Mouse (Mus musculus) thymus, postnatal 10 days (tissue): ENCODE measurements around the gene Apoe.

Experiments
- DNase-seq, 2 experiments: peaks; one replicate each; pipeline ENCODE4 v3.0.0; 2021; ENCODE audit warnings: low spot score in 2 of 2

The Apoe gene

DNA sequence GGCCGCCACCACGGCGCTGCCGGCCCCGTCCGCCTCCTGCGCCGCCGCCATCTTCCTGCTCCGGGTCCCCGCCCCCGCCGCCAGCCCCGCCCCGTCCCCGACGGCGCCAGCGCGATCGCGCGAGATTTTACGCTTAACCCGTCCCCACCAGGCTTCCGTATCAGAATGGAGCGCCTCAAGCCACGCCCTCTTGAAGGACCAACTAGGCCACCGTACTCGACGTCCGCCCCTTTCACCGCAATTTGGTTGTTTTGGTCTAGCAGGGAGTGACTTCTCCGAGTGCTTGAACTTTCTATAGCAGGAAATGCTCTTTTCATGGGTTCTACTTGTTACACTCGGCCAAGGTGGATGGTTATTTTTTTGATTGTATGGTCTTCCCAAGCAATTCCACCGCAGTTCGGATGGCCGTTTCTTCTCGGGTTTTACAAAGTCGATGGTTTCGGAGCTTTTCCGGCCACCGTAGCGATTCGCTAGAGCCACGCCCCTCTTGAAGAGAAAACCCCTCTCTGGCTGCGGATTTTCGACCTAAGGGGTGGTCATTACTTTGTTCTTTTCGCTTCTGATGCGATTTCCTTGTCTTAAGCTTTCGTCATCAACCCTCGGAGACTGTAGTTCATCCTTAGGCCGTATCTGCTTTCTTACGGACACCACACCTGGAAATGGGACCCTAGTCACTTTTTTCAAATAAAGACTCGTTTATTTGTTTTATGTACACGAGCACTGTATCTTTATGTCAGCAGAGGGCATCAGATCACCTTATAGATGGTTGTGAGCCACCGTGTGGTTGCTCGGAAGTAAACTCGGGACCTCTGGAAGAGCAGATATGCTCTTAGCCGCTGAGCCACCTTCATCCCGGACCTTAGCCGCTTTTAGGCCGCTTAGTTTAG lies 33.8 kb downstream of the Apoe start, which contains the start of gene Clptm1:
Gene Clptm1, minus strand, starts transcription at position 79 of the 887 bp plus-strand sequence.
- peak; percentile 95 to 97 for DNase-seq

DNA sequence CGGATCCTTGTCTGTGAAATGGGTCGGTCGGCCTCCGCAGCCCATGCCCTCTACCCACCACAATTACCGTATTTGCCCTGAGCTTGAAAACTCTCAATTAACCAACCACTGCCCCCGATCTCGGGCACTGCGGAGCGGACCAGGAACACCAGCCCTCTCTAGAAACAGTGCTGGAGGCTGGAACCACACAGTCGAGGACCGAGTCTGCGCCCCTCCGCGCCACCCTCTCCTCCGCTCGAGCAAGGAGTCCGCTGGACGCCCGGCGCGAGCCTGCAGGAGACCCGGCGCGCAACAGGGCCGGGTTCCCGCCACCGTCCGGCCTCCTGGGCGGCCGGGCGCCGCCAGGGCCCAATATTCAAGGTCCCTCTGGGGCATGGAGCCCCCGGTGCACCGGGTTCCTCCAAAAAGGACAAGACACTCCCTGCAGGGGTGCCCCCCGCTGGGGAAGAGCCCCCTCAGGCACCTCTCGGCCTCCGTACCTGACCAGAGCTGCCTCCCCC lies 34.5 kb downstream of the Apoe start:
- DNase-seq = no peak

DNA sequence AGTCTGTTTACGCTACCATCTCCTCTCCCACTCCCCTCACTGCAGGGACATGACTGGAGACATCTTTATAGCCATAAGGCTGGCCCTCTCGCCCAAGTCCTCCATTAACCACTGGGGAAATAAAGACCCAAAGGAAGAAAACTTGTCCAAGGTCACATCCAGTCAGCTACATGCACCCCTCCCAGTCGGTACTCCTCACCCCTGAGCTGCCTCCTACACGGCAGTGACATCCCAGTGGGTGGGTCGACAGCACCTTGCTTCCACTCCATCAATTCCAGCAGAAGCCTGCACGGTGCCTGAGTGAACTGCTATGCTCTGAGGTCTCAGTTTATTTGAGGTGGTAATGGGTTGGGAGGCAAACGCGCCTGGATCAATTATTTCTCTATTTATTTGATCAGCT lies 35.0 kb downstream of the Apoe start:
- DNase-seq = peak; percentile 6 to 16

DNA sequence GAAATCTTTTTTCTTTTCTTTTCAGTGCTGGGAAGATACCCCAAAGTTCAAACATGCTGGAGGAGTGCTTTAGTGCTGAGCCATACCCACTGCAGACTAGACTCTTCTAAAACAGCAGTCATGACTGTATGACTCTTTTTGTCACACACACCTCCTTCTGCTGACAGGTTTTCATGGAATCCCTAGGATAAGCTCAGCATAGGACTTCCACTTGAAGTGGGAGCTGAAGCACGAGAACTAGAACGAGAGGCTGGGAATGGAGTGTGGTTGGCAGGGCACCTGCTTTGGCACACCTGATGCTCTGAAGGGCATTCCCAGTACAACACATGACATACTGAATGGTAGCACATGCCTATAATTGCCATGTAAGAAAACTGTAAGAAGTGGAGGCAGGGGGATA lies 46.4 kb downstream of the Apoe start:
- DNase-seq = no peak

DNA sequence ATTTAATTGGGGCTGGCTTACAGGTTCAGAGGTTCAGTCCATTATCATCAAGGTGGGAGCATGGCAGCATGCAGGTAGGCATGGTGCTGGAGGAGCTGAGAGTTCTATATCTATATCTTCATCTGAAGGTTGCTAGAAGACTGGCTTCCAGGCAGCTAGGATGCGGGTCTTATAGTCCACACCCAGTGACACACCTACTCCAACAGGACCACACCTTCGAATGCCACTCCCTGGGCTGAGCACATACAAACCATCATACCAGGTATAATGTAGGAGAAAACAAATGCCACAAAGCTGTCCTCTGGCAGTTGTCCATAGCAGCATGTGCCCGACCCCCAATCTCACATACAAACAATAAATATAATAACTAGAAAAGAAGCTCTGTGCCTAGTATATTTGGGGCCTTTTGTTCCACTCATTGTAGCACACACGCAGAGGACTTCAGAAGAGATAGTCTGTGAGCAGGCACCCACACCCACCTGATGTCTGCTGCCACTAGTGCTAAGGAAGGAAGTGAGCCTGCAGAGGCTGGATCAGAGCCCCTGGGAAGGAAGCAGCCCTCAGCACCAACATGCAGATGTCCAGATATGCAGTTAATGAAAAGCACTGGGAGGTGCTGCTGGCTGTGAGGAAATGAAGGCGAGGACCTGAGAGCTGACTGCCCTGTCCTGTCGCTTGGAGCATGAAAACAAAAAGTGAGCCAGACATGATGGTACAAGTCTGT lies 47.8 kb downstream of the Apoe start:
- DNase-seq = no peak
